Mouse (Mus musculus) lung, postnatal 36 days (tissue): ENCODE data around the gene Olfr718-ps1.

Experiments used
- DNase-seq: peaks from one replicate; pipeline ENCODE4 v3.0.0; 2022; ENCODE audit warnings: mixed read lengths

Olfr718-ps1 gene

GRCm38 (mm10) chr5:143127837-143128236 is 19.5 kb downstream of the Olfr718-ps1 start:
- DNase-seq, result no peak

- DNase-seq, result no peak
Measured at GRCm38 (mm10) chr5:143126908-143127307, 20.5 kb downstream of the Olfr718-ps1 start.

- DNase-seq, result no peak
Measured at GRCm38 (mm10) chr5:143126089-143126488, 21.3 kb downstream of the Olfr718-ps1 start.

- no peak for DNase-seq
Measured at GRCm38 (mm10) chr5:143125601-143126000, 21.8 kb downstream of the Olfr718-ps1 start.

GRCm38 (mm10) chr5:143124805-143125378 is 22.5 kb downstream of the Olfr718-ps1 start:
- no peak for DNase-seq

- no peak for DNase-seq
Measured at GRCm38 (mm10) chr5:143122673-143123072, 24.7 kb downstream of the Olfr718-ps1 start.

- no peak for DNase-seq
Measured at GRCm38 (mm10) chr5:143122125-143122524, 25.3 kb downstream of the Olfr718-ps1 start.

- peak; percentile 96 for DNase-seq
Measured at GRCm38 (mm10) chr5:143112281-143113246, 34.8 kb downstream of the Olfr718-ps1 start, which contains the start of gene Rnf216. Rnf216 (minus strand) TSS chr5:143112994.

GRCm38 (mm10) chr5:143106842-143107241 is 40.5 kb downstream of the Olfr718-ps1 start:
- DNase-seq, result no peak

GRCm38 (mm10) chr5:143103231-143103630 is 44.1 kb downstream of the Olfr718-ps1 start:
- DNase-seq, result no peak

- DNase-seq, result no peak
Measured at GRCm38 (mm10) chr5:143101626-143102025, 45.8 kb downstream of the Olfr718-ps1 start.

- DNase-seq, result no peak
Measured at GRCm38 (mm10) chr5:143095256-143095655, 52.1 kb downstream of the Olfr718-ps1 start.

GRCm38 (mm10) chr5:143092891-143093290 is 54.5 kb downstream of the Olfr718-ps1 start:
- DNase-seq, result no peak

GRCm38 (mm10) chr5:143084898-143085297 is 62.5 kb downstream of the Olfr718-ps1 start:
- peak; percentile 60 for DNase-seq
